Mouse (Mus musculus) embryonic stem cell, embryonic (primary cell): ENCODE measurements at regions not wholly inside any gene's neighbourhood (a gene's known extent, or its start where the extent isn't known, plus 50 kb on each side); places are given as distances from the start of the nearest gene placed in this dataset.

ENCODE experiments used
- CTCF ChIA-PET, 4 experiments: fragments of 300-600 bp in 2 of 4; fragments of 350-600 bp in 2 of 4; sonication (Branson Sonifier 250); formaldehyde crosslinking; loops; one replicate each; lab custom pipeline; 2022; ENCODE audit warnings: inconsistent platforms in 2 of 4; lab: Charles Lee
- POLR2A ChIA-PET, 4 experiments: fragments of 300-600 bp in 2 of 4; fragments of 350-600 bp in 2 of 4; sonication (Branson Sonifier 250); formaldehyde crosslinking; loops; one replicate each; lab custom pipeline; 2022; ENCODE audit warnings: antibody characterized with exemption in 4 of 4, inconsistent platforms in 1 of 4; lab: Charles Lee

GRCm38 (mm10) chr12:28238016-28238415 is 314.2 kb downstream of the Dcdc2c start:
- ChIA-PET CTCF (no interaction called here), POLR2A (no interaction called here)

GRCm38 (mm10) chr12:28237041-28237440 is 315.2 kb downstream of the Dcdc2c start:
- POLR2A ChIA-PET: no interaction called here
- CTCF ChIA-PET: no interaction called here

- CTCF ChIA-PET: no interaction called here
- POLR2A ChIA-PET: no interaction called here
Measured at GRCm38 (mm10) chr12:28202847-28203246, 349.4 kb downstream of the Dcdc2c start.

GRCm38 (mm10) chr12:28186695-28187094 is 365.5 kb downstream of the Dcdc2c start:
- ChIA-PET POLR2A (no interaction called here), CTCF (no interaction called here)

GRCm38 (mm10) chr12:28181265-28181664 is 370.9 kb downstream of the Dcdc2c start:
- POLR2A ChIA-PET: no interaction called here

GRCm38 (mm10) chr12:28176016-28176415 is 376.2 kb downstream of the Dcdc2c start:
- ChIA-PET CTCF (no interaction called here), POLR2A (no interaction called here)

More at GRCm38 (mm10) chr12:28181265-28181664, 370.9 kb downstream of the Dcdc2c start:
- CTCF ChIA-PET: no interaction called here

- ChIA-PET POLR2A (no interaction called here), CTCF (no interaction called here)
Measured at GRCm38 (mm10) chr12:28174078-28174477, 378.1 kb downstream of the Dcdc2c start.

GRCm38 (mm10) chr12:28158786-28159185 is 393.4 kb downstream of the Dcdc2c start:
- ChIA-PET CTCF (no interaction called here), POLR2A (no interaction called here)

GRCm38 (mm10) chr12:28150759-28151158 is 401.4 kb downstream of the Dcdc2c start:
- CTCF ChIA-PET: no interaction called here
- POLR2A ChIA-PET: no interaction called here

GRCm38 (mm10) chr12:28135810-28136592 is 416.2 kb downstream of the Dcdc2c start:
- CTCF ChIA-PET: no interaction called here
- POLR2A ChIA-PET: no interaction called here

- ChIA-PET CTCF (no interaction called here), POLR2A (no interaction called here)
Measured at GRCm38 (mm10) chr12:28122766-28123165, 429.4 kb downstream of the Dcdc2c start.

- POLR2A ChIA-PET: no interaction called here
- CTCF ChIA-PET: no interaction called here
Measured at GRCm38 (mm10) chr12:28120106-28120505, 432.1 kb downstream of the Dcdc2c start.

- POLR2A ChIA-PET: no interaction called here
- CTCF ChIA-PET: no interaction called here
Measured at GRCm38 (mm10) chr12:28090673-28091072, 461.5 kb downstream of the Dcdc2c start.

GRCm38 (mm10) chr12:28085460-28085859 is 466.7 kb downstream of the Dcdc2c start:
- ChIA-PET POLR2A (no interaction called here), CTCF (no interaction called here)

GRCm38 (mm10) chr12:28076606-28077005 is 475.6 kb downstream of the Dcdc2c start:
- ChIA-PET POLR2A (no interaction called here), CTCF (no interaction called here)

GRCm38 (mm10) chr12:28068584-28068983 is 483.6 kb downstream of the Dcdc2c start:
- POLR2A ChIA-PET: no interaction called here
- CTCF ChIA-PET: no interaction called here

GRCm38 (mm10) chr12:28060281-28060680 is 491.9 kb downstream of the Dcdc2c start:
- ChIA-PET CTCF (no interaction called here), POLR2A (no interaction called here)

GRCm38 (mm10) chr12:28055518-28056280 is 496.5 kb downstream of the Dcdc2c start:
- POLR2A ChIA-PET: no interaction called here
- CTCF ChIA-PET: interaction anchor here in 2 of 4 experiments (0.5 to 0.6 kb wide), 3 partner anchors 127 to 1804 kb away, joined by 3 to 6 read pairs (median 4); no protein-coding TSS in a partner anchor

GRCm38 (mm10) chr12:28054444-28054843 is 497.8 kb downstream of the Dcdc2c start:
- ChIA-PET POLR2A (no interaction called here), CTCF (no interaction called here)

- ChIA-PET POLR2A (no interaction called here), CTCF (no interaction called here)
Measured at GRCm38 (mm10) chr12:28047989-28048388, 504.2 kb downstream of the Dcdc2c start.
